Mouse (Mus musculus) stomach, embryonic 14.5 days (tissue): ENCODE results near the gene Dnm3. TPM values are rescaled to one million over a fixed set of nuclear protein-coding genes. Genes with fewer than 3 reads are reported as not detected.

Experiments used
- ATAC-seq: fragments of 200-750 bp; cut with Nextera tagmentation; 2 replicates; pipeline ENCODE4 v1.8.0; 2017; ENCODE audit warnings: low read depth, moderate TSS enrichment; ENCODE audit not compliant: insufficient number of reproducible peaks, insufficient read depth, low FRiP score
- H3K27ac ChIP-seq: fragments of 300-500 bp; sonication (generic); 2 replicates; pipeline ENCODE4 v1.5.1; 2014; ENCODE audit warnings: mild to moderate bottlenecking, low read length, moderate library complexity, mixed read lengths
- H3K27me3 ChIP-seq: fragments of 300-500 bp; sonication (generic); 2 replicates; pipeline ENCODE4 v1.6.1; 2014; ENCODE audit warnings: low read length, control low read depth, mixed read lengths; ENCODE audit not compliant: control insufficient read depth, insufficient read depth
- H3K36me3 ChIP-seq: fragments of 300-500 bp; sonication (generic); 2 replicates; pipeline ENCODE4 v1.6.1; 2014; ENCODE audit warnings: mild to moderate bottlenecking, control low read depth, low read length, moderate library complexity, mixed read lengths; ENCODE audit not compliant: control insufficient read depth, insufficient read depth
- H3K4me1 ChIP-seq: fragments of 300-500 bp; sonication (generic); 2 replicates; pipeline ENCODE4 v1.6.1; 2014; ENCODE audit warnings: low read length, control low read depth, mixed read lengths; ENCODE audit not compliant: control insufficient read depth, insufficient read depth
- H3K4me2 ChIP-seq: fragments of 300-500 bp; sonication (generic); replicated peaks from 2 replicates; pipeline ENCODE4 v1.6.1; 2014; ENCODE audit warnings: low read depth, low read length, control low read depth
- H3K4me3 ChIP-seq: fragments of 300-500 bp; sonication (generic); 2 replicates; pipeline ENCODE4 v1.5.1; 2014; ENCODE audit warnings: low read depth, low read length, control low read depth
- H3K9ac ChIP-seq: fragments of 300-500 bp; sonication (generic); replicated peaks from 2 replicates; pipeline ENCODE4 v1.6.1; 2014; ENCODE audit warnings: low read depth, mild to moderate bottlenecking, control low read depth, low read length, moderate library complexity, mixed read lengths
- H3K9me3 ChIP-seq: fragments of 300-500 bp; sonication (generic); 2 replicates; pipeline ENCODE4 v1.6.1; 2016; ENCODE audit warnings: low read depth, low read length, control low read depth; ENCODE audit not compliant: control insufficient read depth
- WGBS: fragments of 180-500 bp; shearing (Covaris S2); extraction: QIAGEN DNeasy Blood & Tissue Kit; methylation state at CpG from one replicate; pipeline ENCODE4 v1.1.7; 2014; 5-methylcytosine and 5-hydroxymethylcytosine counted together
- polyA plus RNA-seq: library from polyadenylated mRNA; unstranded; fragments of >200 nt; fragmentation: Nextera tagmentation; extraction: Ambion mirVana; gene quantifications from 2 replicates; pipeline ENCODE4 v1.2.1, GENCODE M21; 2014

Gene Dnm3
- polyA plus RNA-seq, 1 experiment from 2014 or later = 8.6 TPM

- Histone ChIP-seq H3K4me3 (no peak overlapping the region), H3K27ac (no peak overlapping the region), H3K4me1 (no peaks in the 10 kb centered on the region), H3K9ac (no peak overlapping the region), H3K36me3 (no peaks in the 10 kb centered on the region), H3K9me3 (no peaks in the 10 kb centered on the region), H3K27me3 (no peaks in the 10 kb centered on the region), H3K4me2 (no peak overlapping the region)
- WGBS = 52% methylated on average over 4 of the region's 4 CpGs
- ATAC-seq = no peak
Observed at GRCm38 (mm10) chr1:162328673-162329072, 149.2 kb downstream of the Dnm3 start.

- Histone ChIP-seq H3K9me3 (no peaks in the 10 kb centered on the region), H3K4me3 (no peak overlapping the region), H3K27me3 (no peaks in the 10 kb centered on the region), H3K27ac (no peak overlapping the region), H3K4me1 (no peaks in the 10 kb centered on the region), H3K9ac (no peak overlapping the region), H3K36me3 (no peaks in the 10 kb centered on the region), H3K4me2 (no peak overlapping the region)
- WGBS = 84% methylated on average over 2 of the region's 2 CpGs
- no peak for ATAC-seq
Observed at GRCm38 (mm10) chr1:162327631-162328030, 150.2 kb downstream of the Dnm3 start.

- Histone ChIP-seq H3K27me3 (no peaks in the 10 kb centered on the region), H3K9me3 (no peaks in the 10 kb centered on the region), H3K9ac (no peak overlapping the region), H3K4me3 (no peak overlapping the region), H3K4me2 (no peak overlapping the region), H3K36me3 (no peaks in the 10 kb centered on the region), H3K4me1 (no peaks in the 10 kb centered on the region), H3K27ac (no peak overlapping the region)
- WGBS = 67% methylated on average over 4 of the region's 4 CpGs
- no peak for ATAC-seq
Observed at GRCm38 (mm10) chr1:162324412-162324811, 153.4 kb downstream of the Dnm3 start.

- Histone ChIP-seq H3K9ac (no peak overlapping the region), H3K27ac (no peak overlapping the region), H3K36me3 (no peaks in the 10 kb centered on the region), H3K27me3 (no peaks in the 10 kb centered on the region), H3K9me3 (no peaks in the 10 kb centered on the region), H3K4me3 (no peak overlapping the region), H3K4me1 (no peaks in the 10 kb centered on the region), H3K4me2 (no peak overlapping the region)
- WGBS = 61% methylated on average over 2 of the region's 2 CpGs
- ATAC-seq = no peak
Observed at GRCm38 (mm10) chr1:162323142-162323541, 154.7 kb downstream of the Dnm3 start.

- Histone ChIP-seq H3K4me2 (peak overlapping the region; percentile 36), H3K9me3 (no peaks in the 10 kb centered on the region), H3K27ac (no peak overlapping the region), H3K4me1 (peaks cover 10% of the 10 kb centered on the region; the same call in 1 of the 2 replicates), H3K9ac (no peak overlapping the region), H3K27me3 (no peaks in the 10 kb centered on the region), H3K36me3 (no peaks in the 10 kb centered on the region), H3K4me3 (0 out of 2 replicates have a peak overlapping the region, but pooled peaks have one; percentile 1)
- WGBS = 16% methylated on average over 11 of the region's 11 CpGs
- peak; percentile 80; the same call in 1 of the 2 replicates for ATAC-seq
Observed at GRCm38 (mm10) chr1:162313451-162314276, 164.2 kb downstream of the Dnm3 start.

- Histone ChIP-seq H3K9ac (no peak overlapping the region), H3K9me3 (no peaks in the 10 kb centered on the region), H3K4me3 (no peak overlapping the region), H3K4me2 (no peak overlapping the region), H3K4me1 (peaks cover 10% of the 10 kb centered on the region; the same call in 1 of the 2 replicates), H3K36me3 (no peaks in the 10 kb centered on the region), H3K27me3 (no peaks in the 10 kb centered on the region), H3K27ac (0 out of 2 replicates have a peak overlapping the region, but pooled peaks have one; percentile 21)
- WGBS = 63% methylated on average over 2 of the region's 2 CpGs
- no peak for ATAC-seq
Observed at GRCm38 (mm10) chr1:162312621-162313020, 165.2 kb downstream of the Dnm3 start.

GRCm38 (mm10) chr1:162312152-162312551, 165.7 kb downstream of the Dnm3 start:
- Histone ChIP-seq H3K36me3 (no peaks in the 10 kb centered on the region), H3K9me3 (no peaks in the 10 kb centered on the region), H3K4me2 (no peak overlapping the region), H3K4me1 (peaks cover 10% of the 10 kb centered on the region; the same call in 1 of the 2 replicates), H3K27me3 (no peaks in the 10 kb centered on the region), H3K4me3 (no peak overlapping the region), H3K27ac (0 out of 2 replicates have a peak overlapping the region, but pooled peaks have one; percentile 21), H3K9ac (no peak overlapping the region)
- WGBS = 77% methylated on average over 7 of the region's 7 CpGs
- no peak for ATAC-seq

GRCm38 (mm10) chr1:162305247-162305646, 172.6 kb downstream of the Dnm3 start:
- no peak for ATAC-seq
- no peak overlapping the region for H3K4me2 ChIP-seq
- WGBS = 58% methylated on average over 6 of the region's 6 CpGs
- 0 out of 2 replicates have a peak, but pooled peaks cover 3% of the 10 kb centered on the region for H3K4me1 ChIP-seq
- H3K9me3 ChIP-seq = no peaks in the 10 kb centered on the region
- H3K27me3 ChIP-seq = no peaks in the 10 kb centered on the region
- H3K9ac ChIP-seq = no peak overlapping the region
- H3K36me3 ChIP-seq = no peaks in the 10 kb centered on the region
- no peak overlapping the region for H3K4me3 ChIP-seq
- no peak overlapping the region for H3K27ac ChIP-seq
